Mouse (Mus musculus) urinary bladder, postnatal 36 days (tissue): ENCODE measurements around the gene Prpf6.

Experiments used
- DNase-seq, 2 experiments: peaks; one replicate each; pipeline ENCODE4 v3.0.0; 2022; ENCODE audit warnings: low spot score in 2 of 2, mixed read lengths in 1 of 2

Prpf6 gene

DNA sequence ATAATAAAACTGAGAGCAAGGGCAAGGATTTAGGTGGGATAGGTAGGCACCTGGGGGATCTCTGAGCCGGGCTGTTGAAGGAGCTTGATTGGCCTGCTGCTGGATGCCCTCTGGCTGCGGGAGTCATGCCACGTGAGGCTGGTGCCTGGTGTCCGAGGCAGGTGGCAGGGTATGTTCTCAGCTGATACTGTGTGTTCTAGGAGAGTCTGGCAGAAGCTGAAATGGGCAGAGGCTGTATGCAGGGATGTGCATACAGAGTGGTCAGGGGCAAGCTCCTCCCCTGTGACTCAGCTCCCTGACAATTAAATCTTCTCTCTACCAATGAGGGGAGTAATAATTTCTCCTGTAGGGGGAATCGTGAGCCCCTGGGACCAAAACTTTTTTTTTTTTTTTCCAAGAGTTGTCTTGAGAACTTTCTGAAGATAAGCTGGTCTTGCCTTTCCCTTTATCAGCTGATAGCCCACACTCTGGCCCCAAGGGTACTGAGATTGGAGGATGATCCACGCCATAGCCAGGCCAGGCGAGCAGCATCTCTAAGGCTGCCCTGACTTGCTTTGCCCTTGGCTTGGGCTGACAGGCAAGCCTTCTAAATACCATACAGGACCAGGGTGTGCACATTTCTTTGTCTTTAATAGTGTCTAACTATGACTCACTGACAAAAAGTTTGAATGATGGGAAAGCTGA lies 5.9 kb downstream of the Prpf6 start:
- no peak for DNase-seq

DNA sequence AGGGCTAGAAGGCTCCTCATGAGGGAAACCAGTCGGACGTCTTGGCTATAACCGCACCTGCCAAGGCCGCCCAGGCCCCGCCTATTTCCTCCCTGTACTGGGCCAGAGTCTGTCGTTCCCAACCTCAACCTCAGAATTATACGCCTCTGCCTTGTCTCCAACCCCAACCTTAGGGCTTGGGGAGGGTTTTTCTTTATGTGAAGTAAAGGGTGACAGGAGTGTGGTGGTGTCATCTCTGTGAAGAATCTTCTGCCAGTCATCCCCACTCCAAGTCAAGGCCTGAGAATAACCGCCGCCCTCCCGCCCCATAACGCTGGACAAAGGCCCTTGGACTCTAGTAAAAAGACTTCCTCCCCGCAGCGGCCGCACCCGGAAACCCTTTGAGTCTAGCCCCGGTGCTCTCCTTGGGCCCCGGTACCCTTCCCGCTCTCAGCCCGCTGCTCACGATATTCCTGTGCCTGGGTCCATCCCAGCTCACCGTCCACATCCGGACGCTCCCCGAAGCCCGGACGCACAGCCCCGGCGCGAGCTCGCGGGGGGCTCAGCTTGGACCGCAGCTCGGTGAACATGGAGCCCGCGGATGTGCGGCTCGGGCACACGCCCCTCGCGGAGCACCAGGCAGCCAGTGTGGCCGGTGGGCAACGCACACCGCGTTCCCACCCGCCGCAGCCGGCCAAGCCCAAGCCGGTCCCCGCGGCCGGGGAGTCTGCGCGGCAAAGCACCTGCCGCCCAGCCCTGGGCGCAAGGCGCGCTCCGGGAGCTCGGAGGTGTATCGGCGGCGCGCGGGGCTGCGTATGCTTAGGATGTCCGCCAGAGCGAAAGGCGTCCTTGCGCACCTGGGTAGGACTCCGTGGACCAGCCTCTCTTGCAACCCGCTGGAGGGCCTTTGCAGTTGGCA lies 7.0 kb downstream of the Prpf6 start, which contains the start of gene Samd10:
Samd10 (minus strand) TSS at position 759 of the 898 bp plus-strand sequence.
- DNase-seq = peak; percentile 57 to 66

DNA sequence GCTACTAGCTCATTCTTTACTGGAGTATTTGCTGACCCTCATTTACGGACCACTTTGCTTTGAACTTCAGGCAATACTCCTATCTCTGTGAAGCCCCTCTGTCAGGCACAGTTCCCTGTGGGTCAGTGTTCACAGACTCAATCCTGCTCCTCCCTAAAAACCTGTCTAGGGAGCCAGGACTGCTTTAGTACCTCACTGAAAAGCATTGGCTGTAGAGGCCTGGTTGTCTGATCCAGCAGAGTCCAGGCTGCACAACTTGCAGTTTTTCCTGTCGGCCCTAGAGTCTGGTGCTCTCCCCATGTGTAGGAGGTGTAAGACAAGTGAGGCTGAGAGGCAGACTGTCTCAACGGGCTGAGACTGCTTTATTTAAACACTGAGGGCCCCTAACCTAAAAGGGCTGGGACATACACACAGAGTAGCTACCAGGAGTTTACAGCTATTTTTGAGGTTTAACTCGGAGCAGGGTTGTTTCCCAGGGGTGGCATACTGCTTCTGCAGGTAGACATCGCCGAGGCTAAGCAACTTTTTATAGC lies 8.6 kb downstream of the Prpf6 start:
- DNase-seq = no peak

DNA sequence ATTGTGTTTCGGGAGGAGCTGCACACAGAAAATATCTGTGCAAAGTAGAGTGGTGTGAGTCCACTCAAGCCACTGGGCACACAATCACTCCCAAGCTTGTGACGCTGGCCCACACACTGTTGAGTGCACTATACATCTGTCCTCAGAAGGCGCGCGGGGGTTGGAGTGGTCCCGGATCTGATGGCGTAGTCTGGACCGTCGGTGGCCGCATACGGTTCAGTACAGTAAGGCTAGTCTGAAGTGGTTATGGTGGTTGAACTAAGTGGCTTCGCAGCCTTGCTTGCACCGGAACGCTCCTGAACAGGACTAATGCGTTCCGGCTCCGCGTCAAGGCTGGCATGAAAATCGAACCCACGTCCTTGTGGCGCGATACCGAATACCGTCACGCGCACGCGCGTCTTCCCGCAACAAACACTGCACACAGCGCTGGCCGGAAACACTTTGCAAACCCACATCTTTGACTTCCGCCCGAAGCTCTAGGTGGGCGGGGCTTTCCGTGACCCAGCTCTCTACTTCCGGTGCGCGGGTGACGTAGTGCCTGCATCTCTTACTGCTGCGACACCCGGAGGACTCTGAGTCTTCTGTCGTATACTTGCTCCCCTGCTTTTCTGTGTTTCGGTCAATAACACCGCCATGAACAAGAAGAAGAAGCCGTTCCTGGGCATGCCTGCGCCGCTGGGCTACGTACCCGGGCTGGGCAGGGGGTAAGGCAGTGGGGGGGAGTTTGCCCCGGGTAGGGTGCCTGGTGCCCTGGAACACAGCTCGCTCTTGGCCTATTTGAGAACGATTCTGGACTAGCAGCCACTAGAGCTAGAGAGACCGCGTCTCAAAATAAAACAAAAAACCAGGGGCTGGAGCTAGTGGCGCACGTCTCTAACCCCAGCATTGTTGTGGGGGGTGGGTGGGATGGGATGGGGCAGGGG lies 9.4 kb downstream of the Prpf6 start:
- peak; percentile 89 to 97 for DNase-seq

DNA sequence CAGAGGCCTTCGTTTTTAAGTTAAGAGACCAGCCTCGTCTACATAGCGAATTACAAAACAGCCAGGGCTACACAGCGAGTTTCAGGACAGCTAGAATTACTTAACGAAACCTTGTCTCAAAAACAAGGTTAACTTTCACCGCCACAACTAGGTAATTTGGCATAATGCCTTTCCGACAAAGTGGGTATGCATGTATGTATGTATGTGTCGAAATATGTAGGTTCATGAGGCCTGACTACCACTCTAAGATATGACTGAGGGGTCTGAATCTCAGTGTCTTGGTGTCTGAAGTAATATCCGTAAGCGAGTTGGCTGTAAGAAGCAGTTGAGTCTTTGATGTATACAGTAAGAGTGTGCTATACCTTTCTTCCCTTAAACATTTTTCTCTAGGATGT lies 10.1 kb downstream of the Prpf6 start:
- DNase-seq = no peak

DNA sequence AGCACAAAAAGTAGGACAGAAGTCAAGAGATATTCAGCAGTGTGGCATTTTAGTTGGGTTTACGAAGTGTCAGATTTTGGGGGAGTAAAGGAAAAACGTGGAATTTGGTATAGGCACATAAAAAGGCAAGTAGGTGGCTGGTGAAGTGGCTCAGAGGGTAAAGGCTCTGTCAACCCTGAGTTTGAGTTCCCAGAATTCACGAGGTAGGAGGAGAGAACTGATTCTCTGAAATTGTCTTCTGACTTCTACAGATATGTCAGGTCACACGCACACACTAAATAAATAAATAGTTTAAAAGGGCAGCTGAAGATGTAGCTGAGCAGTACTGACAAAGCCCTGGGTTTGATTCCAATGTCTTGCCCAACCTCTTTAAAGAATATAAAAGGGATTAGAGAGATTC lies 10.7 kb downstream of the Prpf6 start:
- DNase-seq = no peak

DNA sequence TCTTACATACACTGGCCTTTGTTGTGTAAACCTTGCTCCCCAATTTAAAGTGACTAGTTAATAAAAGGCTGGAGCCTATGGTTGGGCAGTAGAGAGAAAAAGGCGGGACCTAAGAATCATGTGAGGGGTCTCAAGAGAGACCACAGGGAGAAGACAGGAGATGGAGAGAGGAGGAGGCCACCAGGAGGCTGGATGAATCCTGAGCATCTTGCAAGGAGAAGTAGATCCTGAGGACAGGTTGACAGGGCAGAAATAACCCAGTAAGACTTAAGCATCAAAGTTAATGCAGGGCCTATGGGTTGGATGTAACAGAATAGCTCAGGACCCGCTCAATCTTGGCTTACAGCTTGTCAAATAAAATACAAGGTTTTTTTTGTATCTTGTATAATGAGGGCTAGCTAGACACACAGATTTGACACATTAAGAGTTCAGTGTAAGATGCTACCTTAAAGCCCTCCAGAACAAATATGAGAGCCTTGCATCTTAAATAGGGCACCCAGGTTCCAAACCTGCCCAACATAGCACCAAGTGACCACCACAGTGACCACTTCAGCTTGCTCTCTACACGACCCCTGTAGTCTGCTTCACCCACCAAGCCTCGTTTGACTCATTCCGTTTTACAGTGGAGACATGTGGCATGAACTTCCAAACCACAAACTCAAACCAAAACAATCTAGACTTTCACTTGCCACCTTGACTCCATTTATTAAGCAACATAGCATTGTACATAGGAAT lies 27.3 kb downstream of the Prpf6 start:
- DNase-seq = no peak

DNA sequence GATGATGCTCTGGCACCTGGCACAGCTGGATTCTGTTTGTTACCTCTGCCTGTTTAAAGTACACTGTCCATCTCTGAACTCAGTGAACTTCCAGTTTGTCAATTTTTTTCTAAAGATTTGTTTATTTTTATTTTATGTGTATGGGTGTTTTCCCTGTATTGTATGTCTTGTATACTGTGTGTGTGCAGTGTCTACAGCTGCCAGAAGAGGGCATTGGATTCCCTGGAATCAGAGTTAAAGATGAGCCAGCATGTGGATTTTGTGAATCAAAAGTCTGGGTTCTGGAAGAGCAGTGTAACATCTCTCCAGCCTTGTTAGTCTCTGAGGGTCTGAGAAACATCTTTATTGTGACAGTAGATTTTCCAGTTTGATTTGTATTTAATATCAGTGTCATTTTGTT lies 31.7 kb downstream of the Prpf6 start:
- DNase-seq = no peak

DNA sequence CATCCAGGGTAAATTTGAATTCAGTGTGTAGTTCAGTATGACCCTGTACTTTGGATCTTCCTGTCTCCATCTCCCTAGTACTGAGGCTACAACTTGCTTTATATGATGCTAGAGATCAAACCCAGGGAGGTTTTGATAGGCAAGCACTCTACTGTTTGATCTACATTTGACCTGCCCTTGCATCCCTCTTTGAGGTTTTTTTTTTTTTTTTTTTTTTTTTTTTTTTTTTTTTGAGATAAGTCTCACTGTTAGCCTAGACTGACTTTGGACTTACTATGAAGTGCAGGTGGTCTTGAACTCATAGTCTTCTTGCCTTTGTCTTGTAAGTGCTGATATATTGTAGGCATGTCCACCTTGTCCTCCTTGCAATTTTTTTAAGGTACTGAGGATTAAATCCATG lies 36.8 kb downstream of the Prpf6 start:
- no peak for DNase-seq

DNA sequence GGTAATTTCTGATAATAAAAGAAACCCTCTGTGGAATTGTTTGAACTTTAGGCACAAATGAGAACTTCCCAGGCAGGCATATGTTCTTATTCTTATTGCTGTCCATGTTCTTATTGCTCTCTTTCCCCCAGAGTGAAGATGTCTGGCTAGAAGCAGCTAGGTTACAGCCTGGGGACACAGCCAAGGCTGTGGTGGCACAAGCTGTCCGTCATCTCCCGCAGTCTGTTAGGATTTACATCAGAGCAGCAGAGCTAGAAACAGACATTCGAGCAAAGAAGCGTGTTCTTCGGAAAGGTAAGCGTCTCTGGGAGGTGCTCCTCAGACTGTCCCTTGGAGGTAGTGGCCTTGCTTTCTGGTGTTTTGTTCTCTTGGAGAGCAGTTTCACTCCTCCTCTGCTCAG lies 41.0 kb downstream of the Prpf6 start:
- DNase-seq = no peak

DNA sequence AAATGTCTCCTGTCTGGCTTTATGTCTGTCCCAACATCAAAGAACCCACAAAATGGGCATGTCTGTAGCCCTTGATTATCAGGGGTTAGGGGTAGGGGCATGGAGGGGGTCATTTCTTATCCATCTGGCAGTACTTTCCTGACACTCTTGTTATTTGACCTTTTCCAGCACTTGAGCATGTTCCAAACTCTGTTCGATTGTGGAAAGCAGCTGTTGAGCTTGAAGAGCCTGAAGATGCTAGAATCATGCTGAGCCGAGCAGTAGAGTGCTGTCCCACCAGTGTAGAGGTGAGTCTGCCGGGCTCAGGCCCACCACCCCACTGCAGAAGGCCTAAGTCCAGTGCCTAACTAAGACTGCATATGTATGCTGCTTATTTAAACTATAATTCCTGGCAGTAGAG lies 44.2 kb downstream of the Prpf6 start:
- DNase-seq = no peak

DNA sequence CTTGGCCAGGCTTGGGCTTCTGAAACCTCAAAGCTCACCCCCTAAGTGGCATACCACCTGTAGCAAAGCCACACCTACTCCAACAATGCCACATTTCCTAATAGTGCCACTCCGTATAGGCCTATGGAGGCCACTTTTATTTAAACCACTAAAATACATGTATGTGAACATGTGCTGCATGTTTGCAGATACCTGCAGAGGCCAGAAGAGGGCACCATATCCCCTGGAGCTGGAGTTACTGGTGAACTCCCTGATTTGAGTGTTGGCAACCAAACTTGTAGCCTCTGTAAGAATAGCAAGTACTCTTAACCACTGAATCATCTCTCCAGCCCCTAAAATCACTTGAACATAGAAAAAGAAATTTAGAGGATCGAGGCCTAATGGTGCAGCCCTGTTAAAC lies 52.7 kb downstream of the Prpf6 start:
- DNase-seq = peak in 1 of 2 experiments; percentile 19

DNA sequence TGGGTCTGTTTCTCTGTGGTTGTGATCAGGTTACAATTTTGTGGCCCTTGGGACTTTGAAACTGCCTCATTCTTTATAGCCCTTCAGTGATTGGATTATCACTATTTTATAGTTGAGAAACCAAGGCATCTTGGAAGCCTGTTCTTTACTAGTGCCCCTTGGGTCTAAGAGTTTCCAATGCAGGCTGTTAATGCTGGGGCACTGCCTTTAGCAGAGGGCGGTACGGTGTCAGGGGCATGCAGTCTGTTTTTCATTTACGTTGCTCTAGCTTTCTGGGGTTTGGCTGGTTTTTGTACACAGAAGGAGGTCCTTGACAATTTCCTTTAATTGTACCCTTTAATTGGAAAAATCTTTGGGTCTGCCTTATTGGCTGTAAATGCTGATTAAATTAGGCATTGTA lies 54.0 kb downstream of the Prpf6 start:
- no peak for DNase-seq

DNA sequence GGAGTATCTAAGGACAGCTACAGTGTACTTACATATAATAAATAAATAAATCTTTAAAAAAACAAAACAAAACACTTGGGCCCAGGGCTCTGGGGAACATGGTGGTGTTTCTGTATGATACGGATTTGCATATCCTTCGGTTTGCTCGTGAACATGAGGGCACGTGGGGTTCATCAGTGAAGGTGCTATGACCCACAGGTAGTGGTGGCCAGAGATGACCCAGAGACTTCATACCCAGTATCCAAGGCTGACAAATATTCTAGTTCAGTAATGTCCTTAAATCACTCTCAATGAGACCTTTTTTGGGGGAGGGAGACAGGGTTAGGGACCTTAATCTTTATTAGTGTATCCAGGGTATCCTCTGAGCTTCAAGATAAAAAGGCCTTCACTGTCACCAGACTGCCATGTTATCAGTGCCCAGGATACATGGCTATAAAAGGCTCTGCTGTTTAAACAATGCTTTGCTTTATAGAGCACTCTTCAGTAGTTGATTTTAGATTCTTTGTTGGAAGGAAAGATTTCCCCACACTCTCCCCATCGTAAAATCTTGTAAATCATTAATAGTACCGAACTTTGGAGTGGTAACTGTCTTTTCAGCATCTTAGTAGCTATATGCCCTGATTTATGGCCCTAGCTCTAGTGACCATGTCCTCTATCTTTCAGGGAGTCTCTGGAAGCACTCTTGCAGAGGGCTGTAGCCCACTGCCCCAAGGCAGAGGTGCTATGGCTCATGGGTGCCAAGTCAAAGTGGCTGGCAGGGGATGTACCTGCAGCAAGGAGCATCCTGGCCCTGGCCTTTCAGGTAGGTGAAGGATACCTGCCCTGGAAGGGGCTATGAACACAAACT lies 55.2 kb downstream of the Prpf6 start:
- DNase-seq = no peak

DNA sequence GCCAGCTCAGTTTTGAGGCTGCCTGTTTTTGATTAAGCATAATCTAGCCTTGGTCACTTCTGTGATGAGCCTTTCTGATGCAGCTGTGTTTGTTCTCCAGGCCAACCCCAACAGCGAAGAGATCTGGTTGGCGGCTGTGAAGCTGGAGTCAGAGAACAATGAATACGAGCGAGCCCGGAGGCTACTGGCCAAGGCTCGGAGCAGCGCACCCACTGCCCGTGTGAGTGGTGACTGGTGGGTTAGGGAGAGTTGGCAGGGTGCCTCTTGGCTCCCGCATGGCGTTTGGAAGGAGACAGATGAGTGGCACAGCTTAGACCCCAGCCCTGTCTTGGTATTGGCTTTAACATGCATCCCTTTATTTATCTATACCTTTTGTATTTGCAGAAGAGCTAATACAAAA lies 57.3 kb downstream of the Prpf6 start:
- DNase-seq = no peak

DNA sequence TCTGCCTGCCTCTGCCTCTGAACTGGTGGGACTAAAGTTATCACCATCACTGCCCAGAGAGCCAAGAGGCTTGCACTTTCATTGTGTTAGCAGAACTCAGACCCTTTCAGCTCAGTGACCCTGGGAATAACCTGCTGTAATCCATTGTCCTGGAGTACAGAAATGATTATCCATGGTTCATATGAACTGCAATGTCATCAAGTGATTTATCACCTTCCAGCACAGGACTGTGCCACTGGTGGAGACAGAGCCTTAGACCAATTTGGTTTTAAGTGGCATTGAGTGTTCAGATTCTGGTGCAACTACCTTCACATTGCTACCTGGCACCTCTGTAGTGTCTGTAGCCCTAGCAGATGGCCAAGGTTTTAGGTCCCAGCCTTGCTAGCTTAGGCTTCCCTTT lies 61.4 kb downstream of the Prpf6 start:
- DNase-seq = no peak

DNA sequence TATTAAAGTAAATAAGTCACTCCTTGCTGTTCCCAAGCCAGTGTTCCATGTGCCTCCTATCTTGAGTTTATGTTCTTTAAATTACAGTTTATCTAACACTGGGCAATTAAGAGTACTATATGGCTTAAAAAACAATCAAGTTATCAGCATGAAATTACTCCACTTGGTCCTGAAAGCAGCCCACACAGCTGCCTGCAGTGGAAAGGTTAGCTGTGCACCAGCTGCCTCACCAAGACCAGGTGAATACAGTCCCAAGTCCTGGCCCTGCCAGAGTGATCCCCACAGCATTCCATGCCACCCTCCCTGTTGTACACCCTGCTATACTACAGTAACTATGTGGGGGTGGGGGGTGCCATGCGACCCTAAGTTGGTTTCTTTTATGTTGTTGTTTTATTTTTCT lies 61.9 kb downstream of the Prpf6 start:
- no peak for DNase-seq

DNA sequence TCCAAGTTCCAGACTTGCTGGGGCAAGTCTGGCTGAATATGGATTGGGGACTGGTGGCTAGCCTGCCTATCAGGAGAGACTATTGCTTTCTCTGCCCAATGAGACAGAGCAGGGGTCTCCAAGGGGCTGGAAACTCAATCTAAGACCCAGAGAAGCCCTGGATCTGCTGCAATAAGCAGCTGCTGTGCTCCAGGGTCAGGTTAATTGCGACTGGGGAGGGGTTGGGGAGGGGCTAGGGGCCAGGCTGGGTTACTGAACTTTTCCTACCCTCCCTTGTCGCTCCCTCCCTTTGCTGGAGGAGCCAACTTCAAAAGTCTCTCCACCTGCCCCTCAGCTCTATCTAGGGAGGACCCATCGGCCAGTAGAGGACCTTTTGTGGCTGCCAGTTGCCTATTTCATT lies 65.1 kb downstream of the Prpf6 start, which contains the start of gene Gm29797:
Gm29797 (plus strand) TSS at position 301 of the 400 bp plus-strand sequence.
- no peak for DNase-seq

DNA sequence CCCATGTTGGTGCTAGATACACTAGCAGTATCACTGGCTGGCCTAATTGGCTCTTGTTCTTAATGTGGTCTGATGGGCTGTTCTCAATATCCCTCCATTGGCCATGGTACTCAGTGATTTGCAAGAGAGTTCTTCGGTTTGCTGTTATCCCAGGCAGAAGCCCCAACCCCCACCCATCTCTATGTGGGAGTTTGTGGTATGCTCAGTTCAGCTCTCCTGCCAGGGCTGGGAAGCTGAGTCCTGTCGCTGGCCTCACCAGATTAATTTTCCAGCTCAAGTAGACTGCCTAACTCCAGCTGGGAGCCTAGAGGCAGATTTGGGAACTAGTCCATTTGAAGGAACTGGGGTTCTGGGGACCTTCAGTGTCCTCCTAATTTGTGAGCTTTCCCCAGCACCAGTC lies 65.8 kb downstream of the Prpf6 start:
- DNase-seq = no peak

DNA sequence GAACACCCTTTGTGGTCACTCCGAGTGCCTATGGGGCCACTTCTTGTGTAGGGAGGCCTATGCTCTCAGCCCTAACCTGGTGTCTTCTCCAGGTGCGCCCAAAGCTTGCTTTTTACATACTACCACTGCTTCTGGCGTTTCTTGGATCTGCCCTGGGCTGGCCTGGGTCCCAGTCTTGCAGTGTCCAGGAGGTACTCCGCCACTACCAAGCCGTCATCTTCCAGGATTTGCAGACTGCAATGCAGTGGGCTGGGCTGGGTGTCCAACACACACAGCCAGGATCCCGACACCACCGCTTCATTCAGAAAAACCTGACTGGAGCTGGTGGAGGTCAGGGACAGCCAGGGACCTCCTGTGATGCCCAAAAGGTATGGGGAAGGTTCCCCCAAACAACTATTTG lies 66.9 kb downstream of the Prpf6 start:
- no peak for DNase-seq
